Mouse (Mus musculus): ENCODE results near the gene Tex21.

DNA sequence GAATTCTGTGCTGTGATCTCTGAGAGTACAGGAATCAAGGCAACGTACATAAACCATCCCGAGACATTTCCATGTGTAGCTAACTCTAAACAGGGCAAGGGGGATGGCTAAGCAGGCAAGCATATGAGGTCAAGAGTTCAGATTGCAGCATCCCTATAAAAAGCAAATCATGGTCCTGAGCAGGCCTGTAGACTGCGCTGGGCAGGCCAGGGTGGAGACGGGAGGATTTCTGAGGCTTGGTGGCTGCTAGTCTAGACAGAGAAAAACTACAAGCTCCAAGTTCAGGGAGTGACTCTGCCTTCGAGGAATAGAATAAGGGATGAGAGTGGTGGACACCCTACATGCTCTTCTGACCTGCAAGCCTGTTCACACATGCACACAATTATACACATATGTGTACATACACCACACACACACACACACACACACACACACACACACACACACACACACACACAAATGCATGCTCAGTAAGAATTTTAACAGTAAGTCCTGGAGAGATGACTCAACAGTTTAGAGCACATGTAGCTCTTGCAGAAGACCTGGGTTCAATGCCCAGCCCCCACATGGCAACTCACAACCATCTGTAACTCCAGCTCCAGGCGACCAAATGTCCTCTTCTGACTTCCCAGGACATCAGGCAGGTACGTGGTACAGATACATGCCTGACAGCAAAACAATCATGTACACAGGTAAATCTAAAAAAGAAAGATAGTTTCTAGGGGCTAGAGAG, 6.5 kb downstream of the Tex21 start:
- TF ChIP-seq POLR2A (IDR thresholded peaks at IDR 0.05; ENCODE audit: low read depth, low read length), result no peak
- TF ChIP-seq CTCF (IDR thresholded peaks at IDR 0.05; ENCODE audit: extremely low read depth, insufficient read length, insufficient replicate concordance, low read depth, low read length), result no peak
